Mouse (Mus musculus): ENCODE results near the gene Syndig1l.

DNA sequence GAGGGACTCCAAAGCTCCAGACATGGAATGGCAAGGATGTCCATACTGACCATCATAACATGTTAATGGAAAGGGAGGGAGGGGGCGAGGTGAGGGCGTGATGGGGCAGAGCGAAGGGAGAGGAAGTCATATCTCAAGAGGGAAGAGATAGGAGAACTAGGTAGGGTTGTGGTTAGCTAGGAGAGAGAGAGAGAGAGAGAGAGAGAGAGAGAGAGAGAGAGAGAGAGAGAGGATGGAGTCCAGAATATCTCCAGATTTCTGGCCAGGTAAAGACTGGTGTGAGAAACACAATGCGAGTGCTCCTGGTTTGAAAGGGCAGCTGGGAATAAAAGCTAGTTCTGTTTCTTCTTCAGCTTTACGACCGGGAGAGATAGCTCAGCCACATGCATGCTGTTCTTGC, 6.5 kb downstream of the Syndig1l start:
- no peak for TF ChIP-seq CTCF (IDR thresholded peaks at IDR 0.05)
- no peak for TF ChIP-seq POLR2A (IDR thresholded peaks at IDR 0.05; ENCODE audit: insufficient read depth, low read depth, low read length)
- no peak for TF ChIP-seq EP300 (IDR thresholded peaks at IDR 0.05; ENCODE audit: insufficient read depth, low read depth, low read length)
